Mouse (Mus musculus): ENCODE data around the gene Dmac2. TPM values are rescaled to one million over a fixed set of nuclear protein-coding genes. Genes with fewer than 3 reads are reported as not detected.

The Dmac2 gene
- total RNA-seq, 2 experiments from 2014 or later, result 48.7 to 54.5 TPM

GRCm38 (mm10) chr7:25614831-25615705, 4.1 kb upstream of the Dmac2 start:
- no peak for DNase-seq (ENCODE audit: extremely low spot score in 1 of 2, low spot score in 1 of 2)

- no peak for DNase-seq (ENCODE audit: extremely low spot score in 1 of 2, low spot score in 1 of 2)
Measured at GRCm38 (mm10) chr7:25615706-25616011, 3.6 kb upstream of the Dmac2 start, which contains the start of gene Erich4. Erich4 (minus strand) TSS chr7:25615892.

- no peak for DNase-seq (ENCODE audit: extremely low spot score in 1 of 2, low spot score in 1 of 2)
Measured at GRCm38 (mm10) chr7:25617376-25618160, 1.6 kb upstream of the Dmac2 start.

- no peak for DNase-seq (ENCODE audit: extremely low spot score in 1 of 2, low spot score in 1 of 2)
Measured at GRCm38 (mm10) chr7:25619722-25619991, 443 bp downstream of the Dmac2 start.

- no peak for DNase-seq (ENCODE audit: extremely low spot score in 1 of 2, low spot score in 1 of 2)
Measured at GRCm38 (mm10) chr7:25620101-25620500, 887 bp downstream of the Dmac2 start.

- DNase-seq (ENCODE audit: extremely low spot score in 1 of 2, low spot score in 1 of 2), result no peak
Measured at GRCm38 (mm10) chr7:25620751-25621150, 1.5 kb downstream of the Dmac2 start.

- DNase-seq (ENCODE audit: extremely low spot score in 1 of 2, low spot score in 1 of 2), result no peak
Measured at GRCm38 (mm10) chr7:25623857-25624370, 4.7 kb downstream of the Dmac2 start.

- no peak for DNase-seq (ENCODE audit: extremely low spot score in 1 of 2, low spot score in 1 of 2)
Measured at GRCm38 (mm10) chr7:25624851-25625250, 5.6 kb downstream of the Dmac2 start.

GRCm38 (mm10) chr7:25625594-25626250, 6.5 kb downstream of the Dmac2 start:
- DNase-seq (ENCODE audit: extremely low spot score in 1 of 2, low spot score in 1 of 2), result peak in 1 of 2 experiments; percentile 39

- DNase-seq (ENCODE audit: extremely low spot score in 1 of 2, low spot score in 1 of 2), result no peak
Measured at GRCm38 (mm10) chr7:25626509-25627430, 7.6 kb downstream of the Dmac2 start, which contains the start of gene B3gnt8. B3gnt8 (plus strand) TSS chr7:25626654.

GRCm38 (mm10) chr7:25627431-25628322, 8.5 kb downstream of the Dmac2 start:
- DNase-seq (ENCODE audit: extremely low spot score in 1 of 2, low spot score in 1 of 2), result no peak

GRCm38 (mm10) chr7:25628323-25628620, 9.1 kb downstream of the Dmac2 start:
- no peak for DNase-seq (ENCODE audit: extremely low spot score in 1 of 2, low spot score in 1 of 2)

GRCm38 (mm10) chr7:25632679-25633078, 13.5 kb downstream of the Dmac2 start:
- no peak for DNase-seq (ENCODE audit: extremely low spot score in 1 of 2, low spot score in 1 of 2)

- DNase-seq (ENCODE audit: extremely low spot score in 1 of 2, low spot score in 1 of 2), result no peak
Measured at GRCm38 (mm10) chr7:25636373-25636772, 17.2 kb downstream of the Dmac2 start.

- DNase-seq (ENCODE audit: extremely low spot score in 1 of 2, low spot score in 1 of 2), result no peak
Measured at GRCm38 (mm10) chr7:25637099-25637498, 17.9 kb downstream of the Dmac2 start.

GRCm38 (mm10) chr7:25639754-25640153, 20.5 kb downstream of the Dmac2 start:
- DNase-seq (ENCODE audit: extremely low spot score in 1 of 2, low spot score in 1 of 2), result no peak

- no peak for DNase-seq (ENCODE audit: extremely low spot score in 1 of 2, low spot score in 1 of 2)
Measured at GRCm38 (mm10) chr7:25644136-25644535, 24.9 kb downstream of the Dmac2 start.

GRCm38 (mm10) chr7:25644631-25645030, 25.4 kb downstream of the Dmac2 start:
- DNase-seq (ENCODE audit: extremely low spot score in 1 of 2, low spot score in 1 of 2), result no peak

GRCm38 (mm10) chr7:25645074-25645473, 25.9 kb downstream of the Dmac2 start:
- DNase-seq (ENCODE audit: extremely low spot score in 1 of 2, low spot score in 1 of 2), result no peak

All from layer of hippocampus, postnatal 25 days (tissue).